Mouse (Mus musculus) kidney, postnatal 0 days (tissue): ENCODE data around the gene Sp2. TPM values are rescaled to one million over a fixed set of nuclear protein-coding genes. Genes with fewer than 3 reads are reported as not detected.
A peak's percentile ranks its signal among the peaks of the same experiment; 100 is the strongest.

Experiments
- ATAC-seq: fragments of 200-750 bp; cut with Nextera tagmentation; replicated peaks from 2 replicates; pipeline ENCODE4 v1.8.0; 2017; ENCODE audit warnings: low read depth, moderate number of reproducible peaks, moderate TSS enrichment, moderate library complexity; ENCODE audit not compliant: low FRiP score
- DNase-seq: peaks from one replicate; pipeline ENCODE4 v3.0.0-alpha.2; 2016; ENCODE audit warnings: low spot score
- H3K27ac ChIP-seq: fragments of 300-500 bp; sonication (generic); 2 replicates; pipeline ENCODE4 v1.5.1; 2014; ENCODE audit warnings: mild to moderate bottlenecking
- H3K27me3 ChIP-seq: fragments of 300-500 bp; sonication (generic); 2 replicates; pipeline ENCODE4 v1.6.1; 2014; ENCODE audit warnings: low read length, mixed read lengths; ENCODE audit not compliant: insufficient read depth
- H3K36me3 ChIP-seq: fragments of 300-500 bp; sonication (generic); 2 replicates; pipeline ENCODE4 v1.6.1; 2014; ENCODE audit warnings: low read length, mixed read lengths; ENCODE audit not compliant: insufficient read depth
- H3K4me1 ChIP-seq: fragments of 300-500 bp; sonication (generic); replicated peaks from 2 replicates; pipeline ENCODE4 v1.6.1; 2014; ENCODE audit warnings: antibody characterized with exemption, low read length, mixed read lengths; ENCODE audit not compliant: insufficient read depth
- H3K4me2 ChIP-seq: fragments of 300-500 bp; sonication (generic); 2 replicates; pipeline ENCODE4 v1.6.1; 2014; ENCODE audit warnings: mild to moderate bottlenecking, low read length, moderate library complexity, mixed read lengths
- H3K4me3 ChIP-seq: fragments of 300-500 bp; sonication (generic); replicated peaks from 2 replicates; pipeline ENCODE4 v1.5.1; 2014; ENCODE audit warnings: low read depth, low read length
- H3K9ac ChIP-seq: fragments of 300-500 bp; sonication (generic); 2 replicates; pipeline ENCODE4 v1.6.1; 2014; ENCODE audit warnings: low read depth, low read length
- H3K9me3 ChIP-seq: fragments of 300-500 bp; sonication (generic); replicated peaks from 2 replicates; pipeline ENCODE4 v1.6.1; 2016; ENCODE audit warnings: low read length, inconsistent platforms, mixed read lengths
- CTCF ChIP-seq: IDR thresholded peaks from 2 replicates; pipeline ENCODE4 v1.5.1; 2016; ENCODE audit warnings: antibody characterized with exemption, low read depth, mild to moderate bottlenecking, moderate library complexity
- WGBS: fragments of 180-500 bp; shearing (Covaris S2); extraction: QIAGEN DNeasy Blood & Tissue Kit; methylation state at CpG from one replicate; pipeline ENCODE4 v1.1.7; 2014; 5-methylcytosine and 5-hydroxymethylcytosine counted together
- polyA plus RNA-seq: library from polyadenylated mRNA; unstranded; fragments of >200 nt; fragmentation: Nextera tagmentation; extraction: Ambion mirVana; gene quantifications from 2 replicates; pipeline ENCODE4 v1.2.1, GENCODE M21; 2015

Gene Sp2
- polyA plus RNA-seq, 1 experiment from 2014 or later, result 16.3 TPM

GRCm38 (mm10) chr11:96987873-96988655 lies 5.3 kb upstream of the Sp2 start:
- peak overlapping the region; percentile 45 for H3K4me2 ChIP-seq
- peaks cover 21% of the 10 kb centered on the region for H3K4me1 ChIP-seq
- WGBS, result 6% methylated on average over 31 of the region's 31 CpGs
- H3K9me3 ChIP-seq, result no peaks in the 10 kb centered on the region
- no peak for TF ChIP-seq CTCF
- DNase-seq, result peak; percentile 53
- no peaks in the 10 kb centered on the region for H3K36me3 ChIP-seq
- H3K4me3 ChIP-seq, result 0 out of 2 replicates have a peak overlapping the region, but pooled peaks have one; percentile 11
- H3K27ac ChIP-seq, result no peak overlapping the region
- no peak; the same call in 1 of the 2 replicates for ATAC-seq
- H3K9ac ChIP-seq, result no peak overlapping the region
- no peaks in the 10 kb centered on the region for H3K27me3 ChIP-seq

GRCm38 (mm10) chr11:96986463-96986862 lies 3.7 kb upstream of the Sp2 start:
- Histone ChIP-seq H3K4me1 (peaks cover 19% of the 10 kb centered on the region), H3K27me3 (no peaks in the 10 kb centered on the region), H3K4me2 (no peak overlapping the region), H3K9me3 (no peaks in the 10 kb centered on the region), H3K27ac (no peak overlapping the region), H3K9ac (no peak overlapping the region), H3K4me3 (no peak overlapping the region), H3K36me3 (no peaks in the 10 kb centered on the region)
- no peak for DNase-seq
- TF ChIP-seq CTCF, result no peak
- 14% methylated on average over 3 of the region's 3 CpGs for WGBS
- ATAC-seq, result no peak

- H3K27ac ChIP-seq, result no peak overlapping the region
- H3K9me3 ChIP-seq, result no peaks in the 10 kb centered on the region
- H3K9ac ChIP-seq, result no peak overlapping the region
- WGBS, result 42% methylated on average over 4 of the region's 4 CpGs
- no peak for TF ChIP-seq CTCF
- H3K36me3 ChIP-seq, result no peaks in the 10 kb centered on the region
- H3K27me3 ChIP-seq, result no peaks in the 10 kb centered on the region
- no peak overlapping the region for H3K4me2 ChIP-seq
- DNase-seq (no peak), ATAC-seq (no peak)
- H3K4me3 ChIP-seq, result no peak overlapping the region
- peaks cover 19% of the 10 kb centered on the region for H3K4me1 ChIP-seq
These were observed 2.1 kb upstream of the Sp2 start for GRCm38 (mm10) chr11:96984903-96985302.

GRCm38 (mm10) chr11:96982355-96982754 lies 404 bp downstream of the Sp2 start:
- Histone ChIP-seq H3K4me1 (peaks cover 15% of the 10 kb centered on the region), H3K4me2 (no peak overlapping the region), H3K9me3 (no peaks in the 10 kb centered on the region), H3K9ac (no peak overlapping the region), H3K27me3 (no peaks in the 10 kb centered on the region), H3K36me3 (no peaks in the 10 kb centered on the region), H3K4me3 (no peak overlapping the region), H3K27ac (no peak overlapping the region)
- peak; percentile 98 for TF ChIP-seq CTCF
- DNase-seq, result peak; percentile 88
- ATAC-seq, result no peak
- under 1% methylated on average over 7 of the region's 7 CpGs for WGBS

GRCm38 (mm10) chr11:96981461-96981860 lies 1.3 kb downstream of the Sp2 start:
- 66% methylated on average over 15 of the region's 15 CpGs for WGBS
- no peak for DNase-seq
- no peak overlapping the region for H3K9ac ChIP-seq
- H3K9me3 ChIP-seq, result no peaks in the 10 kb centered on the region
- no peak overlapping the region for H3K4me2 ChIP-seq
- H3K4me1 ChIP-seq, result peaks cover 10% of the 10 kb centered on the region
- no peak overlapping the region for H3K27ac ChIP-seq
- no peaks in the 10 kb centered on the region for H3K36me3 ChIP-seq
- ATAC-seq, result no peak
- no peak for TF ChIP-seq CTCF
- H3K27me3 ChIP-seq, result no peaks in the 10 kb centered on the region
- no peak overlapping the region for H3K4me3 ChIP-seq

GRCm38 (mm10) chr11:96980021-96980420 lies 2.7 kb downstream of the Sp2 start:
- no peak overlapping the region for H3K9ac ChIP-seq
- DNase-seq (no peak), ATAC-seq (no peak)
- no peak overlapping the region for H3K27ac ChIP-seq
- peaks cover 14% of the 10 kb centered on the region; the same call in 1 of the 2 replicates for H3K4me1 ChIP-seq
- H3K9me3 ChIP-seq, result no peaks in the 10 kb centered on the region
- H3K27me3 ChIP-seq, result no peaks in the 10 kb centered on the region
- H3K4me3 ChIP-seq, result no peak overlapping the region
- 75% methylated on average over 5 of the region's 5 CpGs for WGBS
- H3K4me2 ChIP-seq, result no peak overlapping the region
- no peak for TF ChIP-seq CTCF
- no peaks in the 10 kb centered on the region for H3K36me3 ChIP-seq

GRCm38 (mm10) chr11:96979329-96979728 lies 3.4 kb downstream of the Sp2 start:
- no peak overlapping the region for H3K9ac ChIP-seq
- no peak overlapping the region for H3K4me2 ChIP-seq
- ATAC-seq, result no peak
- TF ChIP-seq CTCF, result no peak
- no peaks in the 10 kb centered on the region for H3K36me3 ChIP-seq
- WGBS, result 79% methylated on average over 7 of the region's 7 CpGs
- H3K9me3 ChIP-seq, result no peaks in the 10 kb centered on the region
- DNase-seq, result no peak
- no peak overlapping the region for H3K27ac ChIP-seq
- peaks cover 14% of the 10 kb centered on the region; the same call in 1 of the 2 replicates for H3K4me1 ChIP-seq
- H3K27me3 ChIP-seq, result no peaks in the 10 kb centered on the region
- H3K4me3 ChIP-seq, result no peak overlapping the region
